Mouse (Mus musculus): ENCODE measurements around the gene Sema3b. TPM values are rescaled to one million over a fixed set of nuclear protein-coding genes. Genes with fewer than 3 reads are reported as not detected.
A peak's percentile ranks its signal among the peaks of the same experiment; 100 is the strongest.

The Sema3b gene
- polyA plus RNA-seq, 1 experiment from 2014 or later, result 8.0 TPM

- Histone ChIP-seq H3K27ac (no peak overlapping the region), H3K4me1 (peaks cover 14% of the 10 kb centered on the region), H3K9ac (no peak overlapping the region), H3K36me3 (no peaks in the 10 kb centered on the region), H3K4me2 (replicated peaks) (peak overlapping the region; percentile 70), H3K27me3 (no peaks in the 10 kb centered on the region), H3K9me3 (no peaks in the 10 kb centered on the region), H3K4me3 (peak overlapping the region; percentile 43; the same call in 1 of the 2 replicates)
- WGBS, result 91% methylated on average over 13 of the region's 13 CpGs
- no peak for ATAC-seq (ENCODE audit: low FRiP score, low read depth)
These were observed 34.6 kb upstream of the Sema3b start for GRCm38 (mm10) chr9:107643544-107644214.

- 18% methylated on average over 8 of the region's 8 CpGs for WGBS
- H3K9me3 ChIP-seq, result no peaks in the 10 kb centered on the region
- no peak overlapping the region for H3K4me3 ChIP-seq
- no peak for ATAC-seq (ENCODE audit: low FRiP score, low read depth)
- H3K9ac ChIP-seq, result no peak overlapping the region
- H3K36me3 ChIP-seq, result no peaks in the 10 kb centered on the region
- H3K4me1 ChIP-seq, result peaks cover 24% of the 10 kb centered on the region
- no peak overlapping the region for H3K4me2 ChIP-seq (replicated peaks)
- H3K27me3 ChIP-seq, result no peaks in the 10 kb centered on the region
- H3K27ac ChIP-seq, result no peak overlapping the region
These were observed 32.6 kb upstream of the Sema3b start for GRCm38 (mm10) chr9:107641666-107642065.

GRCm38 (mm10) chr9:107640257-107640772 is 31.3 kb upstream of the Sema3b start:
- no peaks in the 10 kb centered on the region for H3K9me3 ChIP-seq
- no peaks in the 10 kb centered on the region for H3K27me3 ChIP-seq
- H3K4me2 ChIP-seq (replicated peaks), result no peak overlapping the region
- H3K4me3 ChIP-seq, result no peak overlapping the region
- peak overlapping the region; percentile 32; the same call in 1 of the 2 replicates for H3K9ac ChIP-seq
- ATAC-seq (ENCODE audit: low FRiP score, low read depth), result no peak
- H3K4me1 ChIP-seq, result peaks cover 31% of the 10 kb centered on the region
- no peaks in the 10 kb centered on the region for H3K36me3 ChIP-seq
- WGBS, result 54% methylated on average over 8 of the region's 8 CpGs
- H3K27ac ChIP-seq, result no peak overlapping the region

- WGBS, result 27% methylated on average over 7 of the region's 7 CpGs
- H3K9ac ChIP-seq, result no peak overlapping the region
These were observed 28.0 kb upstream of the Sema3b start for GRCm38 (mm10) chr9:107637070-107637469.

GRCm38 (mm10) chr9:107635279-107636028 is 26.4 kb upstream of the Sema3b start, which contains the start of gene Gnai2:
Gene Gnai2 (minus strand): TSS chr9:107635367.
- Histone ChIP-seq H3K4me1 (peaks cover 51% of the 10 kb centered on the region), H3K27ac (peak within 1 kb of the TSS; percentile 88), H3K27me3 (no peaks in the 10 kb centered on the region), H3K4me2 (replicated peaks) (peak within 1 kb of the TSS; percentile 100), H3K4me3 (peak within 1 kb of the TSS; percentile 92), H3K36me3 (peaks cover 12% of the 10 kb centered on the region; the same call in 1 of the 2 replicates), H3K9ac (peak within 1 kb of the TSS; percentile 93), H3K9me3 (no peaks in the 10 kb centered on the region)
- peak; percentile 95 for ATAC-seq (ENCODE audit: low FRiP score, low read depth)
- WGBS, result 3% methylated on average over 37 of the region's 38 CpGs

More at GRCm38 (mm10) chr9:107637070-107637469, 28.0 kb upstream of the Sema3b start:
- Histone ChIP-seq H3K4me3 (no peak overlapping the region), H3K9me3 (no peaks in the 10 kb centered on the region), H3K4me2 (replicated peaks) (peak overlapping the region; percentile 17; the same call in 1 of the 2 replicates), H3K27me3 (no peaks in the 10 kb centered on the region), H3K36me3 (0 out of 2 replicates have a peak, but pooled peaks cover 3% of the 10 kb centered on the region), H3K27ac (peak overlapping the region; percentile 29; the same call in 1 of the 2 replicates), H3K4me1 (peaks cover 35% of the 10 kb centered on the region)
- ATAC-seq (ENCODE audit: low FRiP score, low read depth), result no peak

- ATAC-seq (ENCODE audit: low FRiP score, low read depth), result no peak; the same call in 1 of the 2 replicates
- Histone ChIP-seq H3K9ac (peak overlapping the region; percentile 93), H3K27ac (peak overlapping the region; percentile 88), H3K4me2 (replicated peaks) (peak overlapping the region; percentile 100), H3K27me3 (no peaks in the 10 kb centered on the region), H3K36me3 (peaks cover 12% of the 10 kb centered on the region; the same call in 1 of the 2 replicates), H3K9me3 (no peaks in the 10 kb centered on the region), H3K4me1 (peaks cover 59% of the 10 kb centered on the region), H3K4me3 (peak overlapping the region; percentile 92)
- WGBS, result under 1% methylated on average over 35 of the region's 35 CpGs
These were observed 25.6 kb upstream of the Sema3b start for GRCm38 (mm10) chr9:107634406-107635278.

GRCm38 (mm10) chr9:107633661-107634405 is 24.8 kb upstream of the Sema3b start:
- 1% methylated on average over 15 of the region's 15 CpGs for WGBS
- Histone ChIP-seq H3K4me3 (peak overlapping the region; percentile 92), H3K4me1 (peaks cover 67% of the 10 kb centered on the region), H3K4me2 (replicated peaks) (peak overlapping the region; percentile 100), H3K36me3 (peaks cover 18% of the 10 kb centered on the region; the same call in 1 of the 2 replicates), H3K9ac (peak overlapping the region; percentile 93), H3K27me3 (no peaks in the 10 kb centered on the region), H3K27ac (peak overlapping the region; percentile 88), H3K9me3 (no peaks in the 10 kb centered on the region)
- ATAC-seq (ENCODE audit: low FRiP score, low read depth), result no peak

GRCm38 (mm10) chr9:107633091-107633660 is 24.1 kb upstream of the Sema3b start:
- Histone ChIP-seq H3K4me1 (peaks cover 74% of the 10 kb centered on the region), H3K9me3 (no peaks in the 10 kb centered on the region), H3K4me3 (peak overlapping the region; percentile 92), H3K9ac (peak overlapping the region; percentile 93), H3K36me3 (peaks cover 24% of the 10 kb centered on the region; the same call in 1 of the 2 replicates), H3K27ac (peak overlapping the region; percentile 88), H3K27me3 (no peaks in the 10 kb centered on the region), H3K4me2 (replicated peaks) (peak overlapping the region; percentile 100)
- peak; percentile 16; the same call in 1 of the 2 replicates for ATAC-seq (ENCODE audit: low FRiP score, low read depth)
- 1% methylated on average over 31 of the region's 33 CpGs for WGBS

- peak overlapping the region; percentile 92 for H3K4me3 ChIP-seq
- peaks cover 79% of the 10 kb centered on the region for H3K4me1 ChIP-seq
- peaks cover 29% of the 10 kb centered on the region; the same call in 1 of the 2 replicates for H3K36me3 ChIP-seq
- ATAC-seq (ENCODE audit: low FRiP score, low read depth), result no peak
- H3K4me2 ChIP-seq (replicated peaks), result peak overlapping the region; percentile 100
- H3K27ac ChIP-seq, result peak overlapping the region; percentile 88
- peak overlapping the region; percentile 93 for H3K9ac ChIP-seq
- 57% methylated on average over 6 of the region's 6 CpGs for WGBS
- H3K27me3 ChIP-seq, result no peaks in the 10 kb centered on the region
- H3K9me3 ChIP-seq, result no peaks in the 10 kb centered on the region
These were observed 23.4 kb upstream of the Sema3b start for GRCm38 (mm10) chr9:107632478-107632877.

GRCm38 (mm10) chr9:107631861-107632260 is 22.8 kb upstream of the Sema3b start:
- ATAC-seq (ENCODE audit: low FRiP score, low read depth), result no peak
- H3K27ac ChIP-seq, result peak overlapping the region; percentile 92; the same call in 1 of the 2 replicates
- H3K27me3 ChIP-seq, result no peaks in the 10 kb centered on the region
- 91% methylated on average over 8 of the region's 8 CpGs for WGBS
- peak overlapping the region; percentile 92 for H3K4me3 ChIP-seq
- peak overlapping the region; percentile 100 for H3K4me2 ChIP-seq (replicated peaks)
- H3K4me1 ChIP-seq, result peaks cover 79% of the 10 kb centered on the region
- H3K36me3 ChIP-seq, result peaks cover 30% of the 10 kb centered on the region; the same call in 1 of the 2 replicates
- peak overlapping the region; percentile 93; the same call in 1 of the 2 replicates for H3K9ac ChIP-seq
- H3K9me3 ChIP-seq, result no peaks in the 10 kb centered on the region

Data from limb, embryonic 13.5 days (tissue).